ENCODE assay signal across 31 mouse cellular contexts in the genomic region with DNA sequence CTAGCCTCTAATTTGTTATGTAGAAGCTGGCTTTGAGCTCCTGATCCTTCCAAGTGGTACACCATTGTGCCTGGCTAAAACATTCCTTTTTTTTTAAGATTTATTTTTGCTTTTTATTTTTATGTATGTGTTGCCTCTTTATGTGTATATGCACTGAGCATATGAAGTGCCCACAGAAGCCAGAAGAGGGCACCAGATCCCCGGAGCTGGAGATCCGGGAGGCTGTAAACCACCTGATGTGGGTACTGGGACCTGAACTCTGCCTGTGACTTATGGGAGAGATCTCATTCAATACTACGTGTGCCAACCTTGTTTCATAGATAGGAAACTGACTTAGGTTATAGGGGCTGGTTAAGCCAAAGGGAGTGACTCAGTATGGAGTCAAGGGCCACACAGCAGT. TPM values are rescaled to one million over a fixed set of nuclear protein-coding genes. Genes with fewer than 3 reads are reported as not detected.
DNase-seq lines count a peak whose midpoint lies in the region; ATAC-seq and TF ChIP-seq lines count a peak whose summit lies in the region.
"Had no signal": no experiment of that assay in that cellular context is flagged by ENCODE, and none has a peak within 500 bp of the region (broad histone marks: within the 10 kb centered on the region; RNA-seq: fewer than 3 reads in every experiment).

No protein-coding gene starts in this region.

- intact Hi-C loops in gastrocnemius, adult 2 months (cut with DNase I): no loop called here
- intact Hi-C loops in gastrocnemius, postnatal 36 days (cut with DNase I): no loop called here
- intact Hi-C loops in heart, postnatal 14 days (cut with DNase I): no loop called here

- ATAC-seq in activated CD4-positive, CD25-positive, alpha-beta regulatory T cell, adult 4 months: no peak
- ATAC-seq: forebrain, embryonic 16.5 days; midbrain, embryonic 15.5 days had no signal

- no peak overlapping the region for H3K4me3 ChIP-seq in gastrocnemius, adult 2 months
- H3K4me3 ChIP-seq in layer of hippocampus, adult 2 months: no peak overlapping the region
- H3K4me3 ChIP-seq: erythroblast, embryonic 14.5 days; heart, embryonic 10.5 days; heart, embryonic 15.5 days; limb, embryonic 13.5 days; liver, embryonic 13.5 days; midbrain, embryonic 15.5 days had no signal

- no peak overlapping the region for H3K27ac ChIP-seq in gastrocnemius, adult 2 months
- H3K27ac ChIP-seq in layer of hippocampus, adult 2 months: no peak overlapping the region
- H3K27ac ChIP-seq: heart, embryonic 10.5 days; heart, embryonic 15.5 days; hindbrain, embryonic 14.5 days; limb, embryonic 13.5 days; liver, embryonic 13.5 days; midbrain, embryonic 15.5 days had no signal

- peak; percentile 9; the same call in 1 of the 2 replicates for TF ChIP-seq CTCF in gastrocnemius, adult 2 months (IDR thresholded peaks at IDR 0.05)
- TF ChIP-seq CTCF in layer of hippocampus, adult 2 months (conservative IDR thresholded peaks at IDR 0.05): peak; percentile 26

- DNase-seq in gastrocnemius, adult 2 months: no peak
- no peak for DNase-seq in gastrocnemius, postnatal 36 days
- no peak for DNase-seq in layer of hippocampus, adult 2 months (ENCODE audit: low spot score in 2 of 2)
- no peak for DNase-seq in layer of hippocampus, postnatal 36 days
- DNase-seq in 3T3-L1 (ENCODE audit: low read depth, low spot score) (peak; percentile 31), R1 (ENCODE audit: low read depth, low spot score) (peak; percentile 49)
- no peak for DNase-seq in heart, postnatal 14 days
- DNase-seq: adrenal gland, postnatal 25 days; cerebellum, adult 18-20 months; cerebellum, postnatal 14 days; gastrocnemius, postnatal 10 days; heart, postnatal 36 days; kidney, adult 8-10 months; kidney, postnatal 14 days; liver, embryonic 13.5 days; lung, embryonic 14.5 days; lung, postnatal 14 days; right cerebral cortex, postnatal 25 days; spleen, adult 18-20 months; thymus, adult 18-20 months; thymus, postnatal 36 days had no signal

RNA-seq across cellular contexts. Expression of a gene that starts 20.4 kb away (rescaled TPM):
- under 1 TPM; 0.18 to 0.81 TPM for total RNA-seq in gastrocnemius, adult 2 months (2021)
- total RNA-seq in gastrocnemius, postnatal 36 days (2021): 1 to 10 TPM in 1 of 2 experiments, under 1 TPM in 1; 0.39 to 1.3 TPM
- total RNA-seq in layer of hippocampus, adult 2 months (2021): under 1 TPM; 0.20 to 0.33 TPM
- total RNA-seq in layer of hippocampus, postnatal 36 days (2021): under 1 TPM; 0.18 to 0.52 TPM
- not detected for polyA plus RNA-seq in activated CD4-positive, CD25-positive, alpha-beta regulatory T cell, adult 4 months (2017; shearing (Covaris generic))
- total RNA-seq in heart, postnatal 14 days (2021): 1 to 10 TPM; 5.0 to 5.2 TPM

RNA-seq across cellular contexts. Expression of a gene that starts 46.1 kb away (rescaled TPM):
- under 1 TPM in 1 of 2 experiments, not detected in 1; 0.42 TPM for total RNA-seq in gastrocnemius, adult 2 months (2021)
- under 1 TPM; 0.35 to 0.41 TPM for total RNA-seq in gastrocnemius, postnatal 36 days (2021)
- total RNA-seq in layer of hippocampus, adult 2 months (2021): under 1 TPM in 1 of 2 experiments, not detected in 1; 0.79 TPM
- 1 to 10 TPM; 1.0 to 1.1 TPM for total RNA-seq in layer of hippocampus, postnatal 36 days (2021)
- polyA plus RNA-seq in activated CD4-positive, CD25-positive, alpha-beta regulatory T cell, adult 4 months (2017; shearing (Covaris generic)): 1 to 10 TPM in 1 of 2 experiments, not detected in 1; 2.1 TPM
- not detected for total RNA-seq in heart, postnatal 14 days (2021)
- total RNA-seq: granulocyte monocyte progenitor cell, adult 5-6 weeks; heart, postnatal 36 days; neutrophil, adult 5-6 weeks had no signal
- polyA plus RNA-seq: erythroblast, embryonic 14.5 days; liver, embryonic 13.5 days had no signal

RNA-seq across cellular contexts. Expression of a gene that starts 46.1 kb away (rescaled TPM):
- total RNA-seq in gastrocnemius, adult 2 months (2021): 1 to 10 TPM; 7.1 to 8.8 TPM
- 10 to 100 TPM; 11.7 to 19.0 TPM for total RNA-seq in gastrocnemius, postnatal 36 days (2021)
- total RNA-seq in layer of hippocampus, adult 2 months (2021): 10 to 100 TPM; 24.8 to 26.3 TPM
- total RNA-seq in layer of hippocampus, postnatal 36 days (2021): 10 to 100 TPM; 20.5 to 23.3 TPM
- 10 to 100 TPM; 18.3 to 18.4 TPM for polyA plus RNA-seq in activated CD4-positive, CD25-positive, alpha-beta regulatory T cell, adult 4 months (2017; shearing (Covaris generic))
- 10 to 100 TPM; 80.3 to 87.5 TPM for total RNA-seq in heart, postnatal 14 days (2021)

Comparison
In these comparisons a context has a peak if more than half of its experiments do, and no peak if none do; other contexts are left out.
1. DNase-seq: peak in 3T3-L1 (single experiment) and R1 (single experiment); none in gastrocnemius, adult 2 months (single experiment), gastrocnemius, postnatal 36 days (0 of 2), layer of hippocampus, adult 2 months (0 of 2), layer of hippocampus, postnatal 36 days (0 of 2) and heart, postnatal 14 days (0 of 2).